Mouse (Mus musculus) thymus, adult 2 months (tissue): ENCODE measurements around the gene Mapk13.

Experiments
- CTCF ChIP-seq: fragments of 200-500 bp; IDR thresholded peaks from 2 replicates; pipeline ENCODE4 v1.5.1; 2012; ENCODE audit warnings: mild to moderate bottlenecking, control low read depth, low read length, moderate library complexity, borderline replicate concordance; ENCODE audit not compliant: control insufficient read depth, poor library complexity, insufficient read depth; ENCODE audit errors: extremely low read depth
- POLR2A ChIP-seq: fragments of 200-500 bp; IDR thresholded peaks from 2 replicates; pipeline ENCODE4 v1.6.1; 2012; ENCODE audit warnings: mild to moderate bottlenecking, low read length, control low read depth, moderate library complexity; ENCODE audit not compliant: control insufficient read depth, poor library complexity, insufficient read depth; ENCODE audit errors: extremely low read depth

GRCm38 (mm10) chr17:28745773-28746172 lies 23.3 kb upstream of the Mapk13 start:
- TF ChIP-seq CTCF = no peak
- TF ChIP-seq POLR2A = no peak
